Mouse (Mus musculus): ENCODE results near the gene Tex35.

DNA sequence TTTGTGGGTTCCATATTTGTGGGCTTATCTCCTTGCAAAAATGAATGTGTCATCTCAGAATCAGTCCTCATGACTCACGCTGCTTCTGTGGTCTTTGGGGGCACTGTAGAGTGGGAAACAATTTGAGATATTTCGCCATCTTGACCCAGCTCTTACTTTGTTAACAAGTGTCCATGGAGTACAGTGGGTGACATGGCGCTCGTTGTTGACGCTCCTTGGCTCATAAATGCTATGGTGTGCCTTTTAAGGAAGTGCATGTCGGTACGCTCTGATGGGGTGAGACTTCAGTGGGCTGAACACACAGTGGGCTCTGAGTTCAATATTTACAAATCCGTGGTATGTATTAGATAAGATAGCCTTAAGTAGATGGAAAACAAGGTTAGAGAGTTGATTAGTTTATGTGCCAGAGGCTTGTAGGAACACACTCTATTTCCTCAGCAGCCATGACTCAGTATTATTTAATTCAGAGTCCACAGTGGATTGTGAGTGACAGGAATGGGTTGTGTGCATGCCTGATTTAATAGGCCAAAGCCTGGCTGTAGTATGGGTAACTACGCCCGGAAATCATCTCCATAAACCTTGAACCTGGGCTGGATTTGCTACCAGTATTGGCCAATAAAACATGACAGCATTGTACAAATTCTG is 46.6 kb downstream of the Tex35 start:
- TF ChIP-seq CTCF (IDR thresholded peaks at IDR 0.05; ENCODE audit: borderline replicate concordance, insufficient read depth, low read length) (no peak), POLR2A (IDR thresholded peaks at IDR 0.05; ENCODE audit: low read depth, low read length) (no peak)

Data from embryonic fibroblast, embryonic 13.5 days (primary cell).